Mouse (Mus musculus) forebrain, postnatal 0 days (tissue): ENCODE measurements around the gene Pla2g4e. TPM values are rescaled to one million over a fixed set of nuclear protein-coding genes. Genes with fewer than 3 reads are reported as not detected.

Experiments used
- ATAC-seq: fragments of 200-750 bp; cut with Nextera tagmentation; 2 replicates; pipeline ENCODE4 v1.8.0; 2017; ENCODE audit warnings: mild to moderate bottlenecking, moderate library complexity
- DNase-seq: peaks from one replicate; pipeline ENCODE4 v3.0.0-alpha.2; 2015
- H3K27ac ChIP-seq: fragments of 300-500 bp; sonication (generic); 2 replicates; pipeline ENCODE4 v1.5.1; 2014; ENCODE audit warnings: low read depth, mild to moderate bottlenecking, antibody characterized with exemption, low read length, moderate library complexity, mixed read lengths
- H3K27me3 ChIP-seq: fragments of 300-500 bp; sonication (generic); 2 replicates; pipeline ENCODE4 v1.6.1; 2014; ENCODE audit warnings: mild to moderate bottlenecking, low read length, mixed read lengths; ENCODE audit not compliant: insufficient read depth
- H3K36me3 ChIP-seq: fragments of 300-500 bp; sonication (generic); 2 replicates; pipeline ENCODE4 v1.6.1; 2014; ENCODE audit warnings: mild to moderate bottlenecking, moderate library complexity; ENCODE audit not compliant: insufficient read depth
- H3K4me1 ChIP-seq: fragments of 300-500 bp; sonication (generic); 2 replicates; pipeline ENCODE4 v1.6.1; 2014; ENCODE audit warnings: antibody characterized with exemption; ENCODE audit not compliant: insufficient read depth
- H3K4me2 ChIP-seq: fragments of 300-500 bp; sonication (generic); 2 replicates; pipeline ENCODE4 v1.6.1; 2014; ENCODE audit warnings: low read depth, mild to moderate bottlenecking, moderate library complexity
- H3K4me3 ChIP-seq: fragments of 300-500 bp; sonication (generic); 2 replicates; pipeline ENCODE4 v1.5.1; 2014; ENCODE audit warnings: low read depth, low read length, mixed read lengths
- H3K9ac ChIP-seq: fragments of 300-500 bp; sonication (generic); 2 replicates; pipeline ENCODE4 v1.6.1; 2014; ENCODE audit warnings: mild to moderate bottlenecking
- H3K9me3 ChIP-seq: fragments of 300-500 bp; sonication (generic); 2 replicates; pipeline ENCODE4 v1.6.1; 2016; ENCODE audit warnings: low read length
- CTCF ChIP-seq: sonication (generic); IDR thresholded peaks from 2 replicates; pipeline ENCODE4 v1.5.1; 2016; ENCODE audit warnings: antibody characterized with exemption, control low read depth, low read depth
- WGBS: fragments of 180-500 bp; shearing (Covaris S2); extraction: QIAGEN DNeasy Blood & Tissue Kit; methylation state at CpG from one replicate; pipeline ENCODE4 v1.1.7; 2014; 5-methylcytosine and 5-hydroxymethylcytosine counted together
- polyA plus RNA-seq: library from polyadenylated mRNA; unstranded; fragments of >200 nt; fragmentation: Nextera tagmentation; extraction: Ambion mirVana; gene quantifications from 2 replicates; pipeline ENCODE4 v1.2.1, GENCODE M21; 2015
- total RNA-seq: library from RNA; depleted of rRNA; stranded (reverse); fragments of >200 nt; gene quantifications from 2 replicates; pipeline ENCODE4 v1.2.3, GENCODE M21; 2014

The Pla2g4e gene
- total and polyA plus RNA-seq, 2 experiments from 2014 or later = 6.6 to 13.1 TPM

GRCm38 (mm10) chr2:120173718-120174117 is 71.4 kb downstream of the Pla2g4e start:
- Histone ChIP-seq H3K9ac (no peak overlapping the region), H3K27ac (no peak overlapping the region), H3K4me1 (no peaks in the 10 kb centered on the region), H3K36me3 (no peaks in the 10 kb centered on the region), H3K9me3 (no peaks in the 10 kb centered on the region), H3K27me3 (no peaks in the 10 kb centered on the region; the same call in 1 of the 2 replicates), H3K4me2 (no peak overlapping the region), H3K4me3 (no peak overlapping the region)
- WGBS = 23% methylated on average over 10 of the region's 10 CpGs
- no peak for ATAC-seq
- peak; percentile 53 for DNase-seq
- peak; percentile 87 for TF ChIP-seq CTCF

GRCm38 (mm10) chr2:120171362-120171761 is 73.8 kb downstream of the Pla2g4e start:
- H3K27ac ChIP-seq = no peak overlapping the region

GRCm38 (mm10) chr2:120170726-120171125 is 74.4 kb downstream of the Pla2g4e start:
- peak; percentile 39 for TF ChIP-seq CTCF
- 48% methylated on average over 1 of the region's 1 CpGs for WGBS
- Histone ChIP-seq H3K27me3 (no peaks in the 10 kb centered on the region; the same call in 1 of the 2 replicates), H3K36me3 (no peaks in the 10 kb centered on the region), H3K4me1 (no peaks in the 10 kb centered on the region), H3K9ac (no peak overlapping the region), H3K9me3 (no peaks in the 10 kb centered on the region), H3K27ac (no peak overlapping the region), H3K4me3 (no peak overlapping the region), H3K4me2 (no peak overlapping the region)
- ATAC-seq = no peak
- no peak for DNase-seq

More at GRCm38 (mm10) chr2:120171362-120171761, 73.8 kb downstream of the Pla2g4e start:
- Histone ChIP-seq H3K4me2 (no peak overlapping the region), H3K36me3 (no peaks in the 10 kb centered on the region), H3K27me3 (no peaks in the 10 kb centered on the region; the same call in 1 of the 2 replicates), H3K4me3 (no peak overlapping the region), H3K4me1 (no peaks in the 10 kb centered on the region), H3K9me3 (no peaks in the 10 kb centered on the region), H3K9ac (no peak overlapping the region)
- WGBS = 92% methylated on average over 7 of the region's 7 CpGs
- DNase-seq = no peak
- TF ChIP-seq CTCF = no peak
- ATAC-seq = no peak

GRCm38 (mm10) chr2:120169382-120169781 is 75.8 kb downstream of the Pla2g4e start:
- no peak overlapping the region for H3K9ac ChIP-seq
- no peak overlapping the region for H3K27ac ChIP-seq
- DNase-seq = no peak
- TF ChIP-seq CTCF = peak; percentile 47
- H3K27me3 ChIP-seq = no peaks in the 10 kb centered on the region; the same call in 1 of the 2 replicates
- no peaks in the 10 kb centered on the region for H3K36me3 ChIP-seq
- ATAC-seq = no peak
- WGBS = 87% methylated on average over 3 of the region's 3 CpGs
- no peak overlapping the region for H3K4me3 ChIP-seq
- no peaks in the 10 kb centered on the region for H3K9me3 ChIP-seq
- no peak overlapping the region for H3K4me2 ChIP-seq
- no peaks in the 10 kb centered on the region for H3K4me1 ChIP-seq

- Histone ChIP-seq H3K27me3 (no peaks in the 10 kb centered on the region; the same call in 1 of the 2 replicates), H3K4me1 (no peaks in the 10 kb centered on the region), H3K4me3 (no peak overlapping the region), H3K9me3 (no peaks in the 10 kb centered on the region), H3K27ac (no peak overlapping the region), H3K36me3 (no peaks in the 10 kb centered on the region), H3K4me2 (no peak overlapping the region), H3K9ac (no peak overlapping the region)
- WGBS = 86% methylated on average over 8 of the region's 8 CpGs
- no peak for DNase-seq
- no peak for TF ChIP-seq CTCF
- ATAC-seq = no peak
Observed at GRCm38 (mm10) chr2:120167763-120168162, 77.4 kb downstream of the Pla2g4e start.

- Histone ChIP-seq H3K4me3 (no peak overlapping the region), H3K27ac (no peak overlapping the region), H3K4me1 (no peaks in the 10 kb centered on the region), H3K4me2 (no peak overlapping the region), H3K27me3 (no peaks in the 10 kb centered on the region; the same call in 1 of the 2 replicates), H3K9me3 (no peaks in the 10 kb centered on the region), H3K9ac (no peak overlapping the region), H3K36me3 (no peaks in the 10 kb centered on the region)
- DNase-seq (no peak), ATAC-seq (no peak)
- no peak for TF ChIP-seq CTCF
- WGBS = 81% methylated on average over 10 of the region's 10 CpGs
Observed at GRCm38 (mm10) chr2:120165474-120165873, 79.7 kb downstream of the Pla2g4e start.

- ATAC-seq (no peak), DNase-seq (no peak)
- WGBS = 89% methylated on average over 2 of the region's 2 CpGs
- H3K27me3 ChIP-seq = no peaks in the 10 kb centered on the region; the same call in 1 of the 2 replicates
- no peak overlapping the region for H3K4me3 ChIP-seq
- no peak for TF ChIP-seq CTCF
- no peak overlapping the region for H3K9ac ChIP-seq
- no peaks in the 10 kb centered on the region for H3K36me3 ChIP-seq
- 0 out of 2 replicates have a peak, but pooled peaks cover 3% of the 10 kb centered on the region for H3K4me1 ChIP-seq
- no peaks in the 10 kb centered on the region for H3K9me3 ChIP-seq
- H3K4me2 ChIP-seq = no peak overlapping the region
- no peak overlapping the region for H3K27ac ChIP-seq
Observed at GRCm38 (mm10) chr2:120159434-120159833, 85.7 kb downstream of the Pla2g4e start.
